Mouse (Mus musculus): ENCODE results near the gene Slc15a5. TPM values are rescaled to one million over a fixed set of nuclear protein-coding genes. Genes with fewer than 3 reads are reported as not detected.

Gene Slc15a5
- not detected in 2 replicates for polyA plus RNA-seq (2012; rRNA removed)

GRCm38 (mm10) chr6:138079816-138080215 lies at the start of gene Slc15a5:
Gene Slc15a5 (minus strand): TSS chr6:138079916.

Other genes with a start within 250 kb of the Slc15a5 start
- gene Mgst1, start 60.4 kb upstream of the Slc15a5 start, polyA plus RNA-seq (2012; rRNA removed), result 110 and 117 TPM in 2 replicates

Data from liver, embryonic 14 days (tissue).